Mouse (Mus musculus) hindbrain, embryonic 16.5 days (tissue): ENCODE measurements around the gene Mxi1. TPM values are rescaled to one million over a fixed set of nuclear protein-coding genes. Genes with fewer than 3 reads are reported as not detected.
A peak's percentile ranks its signal among the peaks of the same experiment; 100 is the strongest.

ENCODE experiments used
- ATAC-seq: fragments of 200-750 bp; cut with Nextera tagmentation; 2 replicates; pipeline ENCODE4 v1.8.0; 2017; ENCODE audit warnings: moderate TSS enrichment, moderate library complexity
- H3K27ac ChIP-seq: fragments of 300-500 bp; sonication (generic); 2 replicates; pipeline ENCODE4 v1.5.1; 2014; ENCODE audit warnings: low read depth, mild to moderate bottlenecking, control low read depth, low read length, moderate library complexity
- H3K27me3 ChIP-seq: fragments of 300-500 bp; sonication (generic); replicated peaks from 2 replicates; pipeline ENCODE4 v1.6.1; 2014; ENCODE audit warnings: low read length; ENCODE audit not compliant: control insufficient read depth, insufficient read depth
- H3K36me3 ChIP-seq: fragments of 300-500 bp; sonication (generic); 2 replicates; pipeline ENCODE4 v1.6.1; 2014; ENCODE audit warnings: mild to moderate bottlenecking, low read length, moderate library complexity, mixed read lengths; ENCODE audit not compliant: control insufficient read depth, insufficient read depth
- H3K4me1 ChIP-seq: fragments of 300-500 bp; sonication (generic); 2 replicates; pipeline ENCODE4 v1.6.1; 2014; ENCODE audit warnings: low read depth, low read length; ENCODE audit not compliant: control insufficient read depth, insufficient read depth
- H3K4me2 ChIP-seq: fragments of 300-500 bp; sonication (generic); 2 replicates; pipeline ENCODE4 v1.6.1; 2014; ENCODE audit warnings: mild to moderate bottlenecking, low read length, control low read depth, moderate library complexity
- H3K4me3 ChIP-seq: fragments of 300-500 bp; sonication (generic); 2 replicates; pipeline ENCODE4 v1.5.1; 2014; ENCODE audit warnings: mild to moderate bottlenecking, low read length, control low read depth, moderate library complexity
- H3K9ac ChIP-seq: fragments of 300-500 bp; sonication (generic); 2 replicates; pipeline ENCODE4 v1.6.1; 2014; ENCODE audit warnings: low read depth, mild to moderate bottlenecking, control low read depth, low read length, moderate library complexity
- H3K9me3 ChIP-seq: fragments of 300-500 bp; sonication (generic); 2 replicates; pipeline ENCODE4 v1.6.1; 2014; ENCODE audit warnings: mild to moderate bottlenecking, low read length, moderate library complexity; ENCODE audit not compliant: control insufficient read depth
- WGBS: fragments of 180-500 bp; shearing (Covaris S2); extraction: QIAGEN DNeasy Blood & Tissue Kit; methylation state at CpG from one replicate; pipeline ENCODE4 v1.1.7; 2014; 5-methylcytosine and 5-hydroxymethylcytosine counted together
- polyA plus RNA-seq: library from polyadenylated mRNA; unstranded; fragments of >200 nt; fragmentation: Nextera tagmentation; extraction: Ambion mirVana; gene quantifications from 2 replicates; pipeline ENCODE4 v1.2.1, GENCODE M21; 2015

Gene Mxi1
- polyA plus RNA-seq, 1 experiment from 2014 or later = 18.9 TPM

GRCm38 (mm10) chr19:53331882-53332500 lies 21.7 kb downstream of the Mxi1 start:
- Histone ChIP-seq H3K9me3 (no peaks in the 10 kb centered on the region), H3K4me1 (peaks cover 6% of the 10 kb centered on the region), H3K4me3 (no peak overlapping the region), H3K4me2 (no peak overlapping the region), H3K27ac (no peak overlapping the region), H3K27me3 (no peaks in the 10 kb centered on the region), H3K36me3 (no peaks in the 10 kb centered on the region), H3K9ac (no peak overlapping the region)
- ATAC-seq = no peak
- 93% methylated on average over 21 of the region's 21 CpGs for WGBS

DNA sequence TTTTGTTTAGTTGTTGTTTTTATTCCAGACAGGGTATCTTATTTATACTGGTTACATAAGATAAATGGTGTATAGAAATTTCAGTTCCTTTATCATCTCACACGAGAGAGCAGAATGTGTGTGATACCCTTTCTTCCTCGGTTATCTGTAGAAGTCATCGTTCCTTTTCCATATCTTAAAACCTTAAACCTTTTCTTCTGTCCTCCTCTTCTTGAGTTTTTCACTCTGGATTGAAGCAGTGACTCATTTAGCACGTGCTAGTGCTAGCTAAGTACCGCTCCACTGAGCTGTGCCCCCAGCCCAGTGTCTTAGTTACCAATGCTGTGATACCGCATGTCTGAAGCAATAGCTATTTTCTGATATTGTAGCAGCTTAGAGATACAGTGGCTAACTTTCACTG lies 23.4 kb downstream of the Mxi1 start:
- Histone ChIP-seq H3K9me3 (no peaks in the 10 kb centered on the region), H3K4me3 (no peak overlapping the region), H3K9ac (no peak overlapping the region), H3K27me3 (no peaks in the 10 kb centered on the region), H3K27ac (no peak overlapping the region), H3K4me1 (peaks cover 6% of the 10 kb centered on the region), H3K4me2 (no peak overlapping the region), H3K36me3 (no peaks in the 10 kb centered on the region; the same call in 1 of the 2 replicates)
- WGBS = 90% methylated on average over 6 of the region's 6 CpGs
- no peak for ATAC-seq

DNA sequence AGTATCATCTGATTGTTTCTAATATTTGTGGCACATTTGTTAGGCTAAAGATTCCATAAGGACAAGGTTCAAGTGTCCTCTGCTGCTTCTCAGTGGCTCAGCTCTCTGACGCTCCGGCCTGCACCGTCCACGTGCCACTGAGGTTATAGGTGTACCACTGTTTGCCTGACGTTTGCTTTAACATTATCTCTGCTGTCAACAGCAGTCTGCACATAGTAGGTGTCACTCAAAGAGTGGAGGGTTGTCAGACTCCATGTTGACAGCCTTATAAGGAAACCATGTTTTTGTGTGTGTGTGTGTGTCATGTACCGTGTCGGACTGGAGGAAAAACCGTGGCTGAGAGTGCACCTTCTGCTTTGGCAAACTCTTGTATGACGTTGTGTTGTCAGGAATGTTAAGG lies 24.9 kb downstream of the Mxi1 start:
- H3K27me3 ChIP-seq = no peaks in the 10 kb centered on the region
- H3K4me2 ChIP-seq = no peak overlapping the region
- H3K9me3 ChIP-seq = no peaks in the 10 kb centered on the region
- peaks cover 6% of the 10 kb centered on the region for H3K4me1 ChIP-seq
- no peak overlapping the region for H3K4me3 ChIP-seq
- WGBS = 92% methylated on average over 9 of the region's 9 CpGs
- H3K27ac ChIP-seq = no peak overlapping the region
- no peak for ATAC-seq
- no peak overlapping the region for H3K9ac ChIP-seq
- H3K36me3 ChIP-seq = no peaks in the 10 kb centered on the region; the same call in 1 of the 2 replicates

DNA sequence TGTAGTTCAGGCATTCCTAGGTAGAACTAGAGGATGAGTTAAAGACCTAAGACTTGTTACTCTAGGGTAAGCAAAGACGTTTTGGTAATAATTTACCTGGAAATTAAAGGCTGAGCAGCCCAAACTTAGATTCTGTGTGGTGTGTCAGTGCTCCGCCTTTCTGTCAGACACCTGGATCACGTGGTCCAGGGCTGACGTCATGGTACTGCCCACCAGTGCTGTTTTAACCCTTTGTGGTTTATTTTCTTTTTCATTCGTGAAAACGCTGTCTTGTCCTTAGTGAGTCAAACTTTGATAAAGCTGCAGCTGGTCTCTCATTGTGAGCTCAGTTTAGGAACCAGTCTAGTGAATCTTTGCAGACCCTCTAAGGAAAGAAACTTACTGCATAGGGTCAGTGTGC lies 30.1 kb downstream of the Mxi1 start:
- Histone ChIP-seq H3K4me3 (peak overlapping the region; percentile 11; the same call in 1 of the 2 replicates), H3K4me1 (peaks cover 2% of the 10 kb centered on the region; the same call in 1 of the 2 replicates), H3K9me3 (no peaks in the 10 kb centered on the region), H3K9ac (no peak overlapping the region), H3K36me3 (no peaks in the 10 kb centered on the region; the same call in 1 of the 2 replicates), H3K27me3 (no peaks in the 10 kb centered on the region), H3K27ac (no peak overlapping the region), H3K4me2 (peak overlapping the region; percentile 20)
- 29% methylated on average over 6 of the region's 6 CpGs for WGBS
- peak; percentile 53; the same call in 1 of the 2 replicates for ATAC-seq

GRCm38 (mm10) chr19:53343174-53343881 lies 33.0 kb downstream of the Mxi1 start:
- WGBS = 90% methylated on average over 13 of the region's 13 CpGs
- H3K4me1 ChIP-seq = peaks cover 6% of the 10 kb centered on the region; the same call in 1 of the 2 replicates

GRCm38 (mm10) chr19:53344062-53344461 lies 33.7 kb downstream of the Mxi1 start:
- no peak overlapping the region for H3K9ac ChIP-seq
- 0 out of 2 replicates have a peak, but pooled peaks have one; percentile 29 for ATAC-seq

More at GRCm38 (mm10) chr19:53343174-53343881, 33.0 kb downstream of the Mxi1 start:
- H3K27me3 ChIP-seq = no peaks in the 10 kb centered on the region
- ATAC-seq = no peak
- no peak overlapping the region for H3K4me2 ChIP-seq
- no peak overlapping the region for H3K9ac ChIP-seq
- H3K9me3 ChIP-seq = no peaks in the 10 kb centered on the region
- H3K4me3 ChIP-seq = no peak overlapping the region
- H3K27ac ChIP-seq = no peak overlapping the region
- 0 out of 2 replicates have a peak, but pooled peaks cover 3% of the 10 kb centered on the region for H3K36me3 ChIP-seq

GRCm38 (mm10) chr19:53345766-53346165 lies 35.4 kb downstream of the Mxi1 start:
- Histone ChIP-seq H3K27ac (no peak overlapping the region), H3K9ac (no peak overlapping the region), H3K36me3 (0 out of 2 replicates have a peak, but pooled peaks cover 3% of the 10 kb centered on the region), H3K4me2 (no peak overlapping the region), H3K4me1 (peaks cover 6% of the 10 kb centered on the region; the same call in 1 of the 2 replicates), H3K4me3 (no peak overlapping the region), H3K27me3 (no peaks in the 10 kb centered on the region), H3K9me3 (no peaks in the 10 kb centered on the region)
- no peak for ATAC-seq
- 76% methylated on average over 14 of the region's 14 CpGs for WGBS

More at GRCm38 (mm10) chr19:53344062-53344461, 33.7 kb downstream of the Mxi1 start:
- Histone ChIP-seq H3K9me3 (no peaks in the 10 kb centered on the region), H3K27me3 (no peaks in the 10 kb centered on the region), H3K36me3 (0 out of 2 replicates have a peak, but pooled peaks cover 3% of the 10 kb centered on the region), H3K4me3 (no peak overlapping the region), H3K4me1 (peaks cover 6% of the 10 kb centered on the region; the same call in 1 of the 2 replicates), H3K4me2 (no peak overlapping the region), H3K27ac (no peak overlapping the region)
- 80% methylated on average over 16 of the region's 16 CpGs for WGBS

DNA sequence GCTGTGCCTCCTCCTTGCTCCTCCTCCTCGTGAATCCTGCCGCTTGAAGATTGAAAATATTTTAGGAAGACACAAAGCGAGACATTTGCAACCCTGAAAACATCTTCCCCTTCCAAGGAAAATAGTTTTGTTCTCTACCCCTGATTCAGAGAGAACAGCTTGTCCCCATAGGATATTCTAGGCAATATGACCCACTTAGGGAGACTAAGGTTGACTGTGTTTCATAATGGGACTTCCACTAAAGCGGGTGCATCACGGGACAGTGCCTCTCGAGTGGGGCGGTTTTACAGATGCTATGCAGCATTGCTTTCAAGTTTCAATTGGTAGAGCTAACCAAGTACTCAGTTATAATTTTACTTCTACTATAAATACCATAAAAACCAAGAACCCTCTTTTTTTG lies 43.5 kb downstream of the Mxi1 start:
- 82% methylated on average over 7 of the region's 7 CpGs for WGBS
- H3K4me1 ChIP-seq = no peaks in the 10 kb centered on the region
- no peaks in the 10 kb centered on the region for H3K36me3 ChIP-seq
- no peaks in the 10 kb centered on the region for H3K27me3 ChIP-seq
- H3K9ac ChIP-seq = no peak overlapping the region
- H3K4me3 ChIP-seq = no peak overlapping the region
- H3K4me2 ChIP-seq = no peak overlapping the region
- no peak overlapping the region for H3K27ac ChIP-seq
- no peak for ATAC-seq
- no peaks in the 10 kb centered on the region for H3K9me3 ChIP-seq

DNA sequence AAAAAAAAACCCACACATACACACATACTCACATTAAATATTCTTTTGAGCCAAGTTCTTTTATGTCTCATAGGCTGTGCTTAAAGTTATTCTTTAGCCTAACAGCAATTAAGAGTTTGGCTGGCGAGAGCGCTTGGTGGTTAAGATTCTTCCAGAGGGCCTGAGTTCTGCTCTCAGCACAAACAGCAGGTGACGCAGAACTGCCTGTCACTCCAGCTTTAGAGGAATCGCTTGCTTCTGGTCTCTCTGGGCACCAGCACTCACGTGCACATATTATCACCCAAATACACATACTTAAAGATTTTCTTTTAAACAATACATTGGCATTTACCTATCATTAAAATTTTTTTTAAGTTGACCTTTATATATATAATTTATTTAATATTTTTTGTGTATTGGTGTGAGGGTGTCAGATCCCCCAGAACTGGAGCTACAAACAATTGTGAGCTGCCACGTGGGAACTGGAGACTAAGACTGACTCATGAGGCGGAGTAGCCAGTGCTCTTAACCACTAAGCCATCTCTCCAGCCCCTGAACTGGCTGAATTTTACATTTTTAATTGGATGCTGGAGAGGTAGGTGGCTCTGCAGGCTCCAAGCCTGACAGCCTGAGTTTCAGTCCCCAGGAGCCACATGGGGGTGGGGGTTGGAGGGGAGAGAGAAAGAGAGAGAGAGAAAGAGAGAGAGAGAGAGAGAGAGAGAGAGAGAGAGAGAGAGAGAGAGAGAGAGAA lies 44.1 kb downstream of the Mxi1 start:
- ATAC-seq = no peak
- no peaks in the 10 kb centered on the region for H3K9me3 ChIP-seq
- H3K27ac ChIP-seq = no peak overlapping the region
- no peaks in the 10 kb centered on the region for H3K36me3 ChIP-seq
- no peak overlapping the region for H3K4me2 ChIP-seq
- no peak overlapping the region for H3K4me3 ChIP-seq
- 73% methylated on average over 7 of the region's 7 CpGs for WGBS
- H3K4me1 ChIP-seq = peaks cover 4% of the 10 kb centered on the region
- H3K9ac ChIP-seq = no peak overlapping the region
- H3K27me3 ChIP-seq = no peaks in the 10 kb centered on the region
